Mouse (Mus musculus) lung, adult 2 months (tissue): ENCODE measurements around the gene Cep68. TPM values are rescaled to one million over a fixed set of nuclear protein-coding genes. Genes with fewer than 3 reads are reported as not detected.
"Not testable (repeated sequence)": the region's sequence is repeated elsewhere in the genome, so short reads cannot be mapped to it uniquely, and the experiment has no call there.

ENCODE experiments used
- DNase-seq: peaks from one replicate; pipeline ENCODE4 v3.0.0; 2022
- H3K4me1 ChIP-seq: fragments of 200-500 bp; 2 replicates; pipeline ENCODE4 v1.6.1; 2011; ENCODE audit warnings: low read length; ENCODE audit not compliant: control insufficient read depth, insufficient read depth
- H3K4me3 ChIP-seq: fragments of 200-500 bp; replicated peaks from 2 replicates; pipeline ENCODE3; 2011; ENCODE audit warnings: low read depth, mild to moderate bottlenecking, control low read depth, low read length; ENCODE audit errors: extremely low read depth
- CTCF ChIP-seq: fragments of 200-500 bp; IDR thresholded peaks from 2 replicates; pipeline ENCODE4 v1.5.1; 2011; ENCODE audit warnings: mild to moderate bottlenecking, low read length, control low read depth; ENCODE audit not compliant: insufficient read depth
- POLR2A ChIP-seq: fragments of 200-500 bp; IDR thresholded peaks from 2 replicates; pipeline ENCODE4 v1.6.1; 2011; ENCODE audit warnings: low read depth, mild to moderate bottlenecking, control low read depth, low read length, borderline replicate concordance; ENCODE audit errors: extremely low read depth
- WGBS: fragments of 180-500 bp; shearing (Covaris S2); methylation state at CpG from one replicate; pipeline ENCODE4 v1.1.7; 2018; 5-methylcytosine and 5-hydroxymethylcytosine counted together
- polyA plus RNA-seq: library from polyadenylated mRNA; depleted of rRNA; stranded (reverse); fragments of >200 nt; gene quantifications from 2 replicates; pipeline ENCODE4 v1.2.3, GENCODE M21; 2012

Cep68 gene
- polyA plus RNA-seq, 1 experiment, result 21.0 TPM

GRCm38 (mm10) chr11:20231128-20231878 lies 17.9 kb downstream of the Cep68 start:
- no peak overlapping the region for H3K4me3 ChIP-seq
- TF ChIP-seq POLR2A, result no peak
- TF ChIP-seq CTCF, result 0 out of 2 replicates have a peak, but pooled peaks have one; percentile 12
- WGBS, result 28% methylated on average over 8 of the region's 8 CpGs
- DNase-seq, result no peak
- peaks cover 14% of the 10 kb centered on the region for H3K4me1 ChIP-seq

GRCm38 (mm10) chr11:20230286-20230685 lies 18.9 kb downstream of the Cep68 start:
- H3K4me3 ChIP-seq, result no peak overlapping the region
- TF ChIP-seq CTCF (no peak), POLR2A (no peak)
- 40% methylated on average over 1 of the region's 1 CpGs for WGBS
- no peak for DNase-seq
- peaks cover 14% of the 10 kb centered on the region for H3K4me1 ChIP-seq

DNA sequence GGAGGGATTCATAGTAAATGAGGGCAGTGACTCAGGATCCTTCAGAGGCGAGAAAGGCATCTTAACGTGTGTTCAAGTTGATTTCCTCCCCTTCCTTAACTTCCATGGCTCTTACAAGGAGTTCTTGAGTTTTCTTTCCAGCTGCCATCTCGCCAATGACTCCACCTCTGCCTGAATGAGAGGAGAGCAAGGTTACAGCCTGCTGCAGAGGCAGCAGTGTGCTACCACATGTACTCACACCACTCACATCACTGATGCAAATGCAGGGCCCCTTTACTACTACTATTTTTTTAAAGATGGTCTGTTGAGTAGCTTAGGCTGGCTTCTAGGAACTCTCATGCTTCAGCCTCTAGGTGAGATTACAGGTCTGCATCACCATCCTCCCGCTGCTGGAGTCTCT lies 19.9 kb downstream of the Cep68 start:
- no peak for TF ChIP-seq POLR2A
- no peak for TF ChIP-seq CTCF
- DNase-seq, result no peak
- 48% methylated on average over 4 of the region's 4 CpGs for WGBS
- Histone ChIP-seq H3K4me1 (peaks cover 14% of the 10 kb centered on the region), H3K4me3 (no peak overlapping the region)

DNA sequence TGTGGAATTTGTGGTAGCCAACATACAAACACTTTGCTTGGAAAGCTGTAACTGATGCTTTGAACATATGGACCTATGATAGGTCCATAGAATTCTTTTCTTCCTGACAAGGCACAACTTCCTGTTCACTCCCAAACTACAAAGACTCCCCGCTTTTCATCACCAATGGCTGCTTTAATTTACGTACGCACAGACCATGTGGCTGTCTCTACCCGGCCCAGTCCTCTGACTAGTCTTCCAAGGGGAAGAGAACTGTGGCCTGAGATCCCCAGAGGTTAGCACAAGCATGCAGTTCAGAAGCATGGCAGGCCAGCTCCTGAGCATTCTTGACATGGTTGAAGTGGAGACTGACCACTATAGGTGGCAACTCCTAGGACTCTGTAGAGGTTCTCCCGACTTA lies 20.6 kb downstream of the Cep68 start:
- Histone ChIP-seq H3K4me3 (no peak overlapping the region), H3K4me1 (peaks cover 14% of the 10 kb centered on the region)
- DNase-seq, result no peak
- TF ChIP-seq CTCF (no peak), POLR2A (no peak)
- WGBS, result 54% methylated on average over 5 of the region's 5 CpGs

GRCm38 (mm10) chr11:20225938-20226337 lies 23.3 kb downstream of the Cep68 start:
- Histone ChIP-seq H3K4me1 (peaks cover 5% of the 10 kb centered on the region), H3K4me3 (no peak overlapping the region)
- 96% methylated on average over 4 of the region's 4 CpGs for WGBS
- DNase-seq, result no peak
- TF ChIP-seq CTCF, result no peak
- TF ChIP-seq POLR2A, result no peak

GRCm38 (mm10) chr11:20224196-20224595 lies 25.0 kb downstream of the Cep68 start:
- Histone ChIP-seq H3K4me3 (no peak overlapping the region), H3K4me1 (peaks cover under 1% of the 10 kb centered on the region; the same call in 1 of the 2 replicates)
- WGBS, result 79% methylated on average over 6 of the region's 6 CpGs
- no peak for TF ChIP-seq CTCF
- no peak for DNase-seq

GRCm38 (mm10) chr11:20221671-20222070 lies 27.6 kb downstream of the Cep68 start:
- not testable (repeated sequence) for H3K4me1 ChIP-seq, H3K4me3 ChIP-seq, DNase-seq
- no CpG with 5 or more reads among the region's 1 CpGs for WGBS

GRCm38 (mm10) chr11:20217227-20217626 lies 32.0 kb downstream of the Cep68 start:
- WGBS, result 100% methylated on average over 1 of the region's 1 CpGs
- no peak for TF ChIP-seq CTCF
- no peak for TF ChIP-seq POLR2A
- DNase-seq, result no peak
- no peak overlapping the region for H3K4me3 ChIP-seq
- peaks cover 13% of the 10 kb centered on the region for H3K4me1 ChIP-seq

DNA sequence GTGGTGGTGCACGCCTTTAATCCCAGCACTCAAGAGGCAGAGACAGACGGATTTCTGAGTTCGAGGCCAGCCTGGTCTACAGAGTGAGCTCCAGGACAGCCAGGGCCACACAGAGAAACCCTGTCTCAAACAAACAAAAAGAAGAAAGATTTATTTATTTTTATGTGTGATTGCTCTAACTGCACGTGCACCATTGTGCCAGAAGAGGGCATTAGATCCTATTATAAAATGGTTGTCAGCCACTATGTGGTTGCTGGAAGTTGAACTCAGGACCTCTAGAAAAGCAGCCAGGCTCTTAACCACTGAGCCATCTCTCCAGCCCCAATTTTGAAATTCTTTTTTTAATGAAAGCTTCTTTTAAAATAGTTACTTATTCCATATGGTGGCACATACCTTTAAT lies 32.8 kb downstream of the Cep68 start:
- WGBS, result 82% methylated on average over 4 of the region's 4 CpGs
- DNase-seq, result no peak
- Histone ChIP-seq H3K4me1 (peaks cover 13% of the 10 kb centered on the region), H3K4me3 (no peak overlapping the region)
- TF ChIP-seq POLR2A (no peak), CTCF (no peak)

- Histone ChIP-seq H3K4me1 (peaks cover 24% of the 10 kb centered on the region), H3K4me3 (no peak overlapping the region)
- no peak for DNase-seq
- WGBS, result 93% methylated on average over 1 of the region's 1 CpGs
- TF ChIP-seq CTCF (peak; percentile 46), POLR2A (no peak)
Observed at GRCm38 (mm10) chr11:20214779-20215178, 34.5 kb downstream of the Cep68 start.

GRCm38 (mm10) chr11:20211838-20212237 lies 37.4 kb downstream of the Cep68 start:
- no peak for DNase-seq
- H3K4me3 ChIP-seq, result no peak overlapping the region
- WGBS, result 39% methylated on average over 2 of the region's 2 CpGs
- H3K4me1 ChIP-seq, result peaks cover 39% of the 10 kb centered on the region
- TF ChIP-seq CTCF (no peak), POLR2A (no peak)
